Mouse (Mus musculus) liver, embryonic 18 days (tissue): Measurements from ENCODE around the gene Fam129a. TPM values are rescaled to one million over a fixed set of nuclear protein-coding genes. Genes with fewer than 3 reads are reported as not detected.

ENCODE experiments used
- polyA plus RNA-seq: library from polyadenylated mRNA; depleted of rRNA; stranded (reverse); fragments of >200 nt; gene quantifications from 2 replicates; pipeline ENCODE4 v1.2.3, GENCODE M21; 2012; rRNA removed

Fam129a gene
- polyA plus RNA-seq: 6.9 TPM in 2 replicates

GRCm38 (mm10) chr1:151570981-151571837 lies at the start of gene Fam129a:
TSS of gene Fam129a (plus strand) at chr1:151571186.

GRCm38 (mm10) chr1:151754881-151755659 lies 184.1 kb downstream of the Fam129a start, which contains the start of gene Edem3:
TSS of gene Edem3 (plus strand) at chr1:151755371.

Other genes with a start within 250 kb of the Fam129a start
- gene Ivns1abp, start 226.7 kb upstream of the Fam129a start, polyA plus RNA-seq: 135 and 146 TPM in 2 replicates
- gene Swt1, start 142.7 kb upstream of the Fam129a start, polyA plus RNA-seq: 10.7 and 10.9 TPM in 2 replicates
- 11.8 and 12.6 TPM in 2 replicates for gene Trmt1l, start 142.6 kb upstream of the Fam129a start, polyA plus RNA-seq
- gene Rnf2, start 70.2 kb upstream of the Fam129a start, polyA plus RNA-seq: 24.5 and 24.8 TPM in 2 replicates
- 4.6 and 5.1 TPM in 2 replicates for gene Edem3, start 184.2 kb downstream of the Fam129a start, polyA plus RNA-seq